Mouse (Mus musculus) heart, postnatal 0 days (tissue): ENCODE data around the gene Rnf216.

ENCODE experiments used
- CTCF ChIP-seq: IDR thresholded peaks from 2 replicates; pipeline ENCODE4 v1.5.1; 2016; ENCODE audit warnings: antibody characterized with exemption, control low read depth, low read depth
- EP300 ChIP-seq: IDR thresholded peaks from 2 replicates; pipeline ENCODE4 v1.6.1; 2016; ENCODE audit warnings: antibody characterized with exemption, low read depth

DNA sequence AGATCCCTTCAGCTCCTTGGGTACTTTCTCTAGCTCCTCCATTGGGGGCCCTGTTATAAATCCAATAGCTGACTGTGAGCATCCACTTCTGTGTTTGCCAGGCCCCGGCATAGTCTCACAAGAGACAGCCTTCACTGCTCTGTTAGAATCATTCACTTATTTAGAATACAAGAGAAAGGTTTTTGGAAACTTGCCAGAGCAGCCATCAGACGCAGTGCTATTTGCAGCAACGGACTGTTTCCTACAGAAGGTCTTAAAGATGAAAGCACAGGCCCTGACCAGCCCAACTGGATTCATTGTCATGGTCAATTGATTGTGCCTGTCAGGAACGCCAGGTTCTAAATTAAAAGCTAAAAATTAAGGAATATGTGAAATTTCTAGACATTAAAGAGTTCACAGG, 63.0 kb downstream of the Rnf216 start:
- TF ChIP-seq CTCF (no peak), EP300 (no peak)
